Mouse (Mus musculus): Measurements from ENCODE around the gene Ercc1.

- TF ChIP-seq CTCF (IDR thresholded peaks at IDR 0.05; ENCODE audit: insufficient read depth, low read depth, low read length) (no peak), POLR2A (IDR thresholded peaks at IDR 0.05; ENCODE audit: insufficient read depth, low read depth, low read length) (no peak)
Observed at GRCm38 (mm10) chr7:19350221-19350620, 5.6 kb downstream of the Ercc1 start.

Data from olfactory bulb, adult 2 months (tissue).